Mouse (Mus musculus) cerebellum, adult 18-20 months (tissue): ENCODE measurements at regions not wholly inside any gene's neighbourhood (a gene's known extent, or its start where the extent isn't known, plus 50 kb on each side); places are given as distances from the start of the nearest gene placed in this dataset.

Experiments
- DNase-seq, 2 experiments: peaks; one replicate each; pipeline ENCODE4 v3.0.0; 2021

- DNase-seq: peak; percentile 68 to 77
Measured at GRCm38 (mm10) chrX:61432276-61432675, 246.9 kb upstream of the Cdr1 start.

GRCm38 (mm10) chrX:61425316-61425715 lies 240.0 kb upstream of the Cdr1 start:
- DNase-seq: peak in 1 of 2 experiments; percentile 18

GRCm38 (mm10) chrX:61393154-61393553 lies 207.8 kb upstream of the Cdr1 start:
- DNase-seq: no peak

GRCm38 (mm10) chrX:61391627-61392026 lies 206.3 kb upstream of the Cdr1 start:
- peak; percentile 4 to 8 for DNase-seq
